Comparison of ENCODE assay signal across 12 mouse cellular contexts in genomic region chr17:79771727-79772126, GRCm38 (mm10). TPM values are rescaled to one million over a fixed set of nuclear protein-coding genes. Genes with fewer than 3 reads are reported as not detected.
DNase-seq lines count a peak whose midpoint lies in the region; ATAC-seq lines count a peak whose summit lies in the region.
"Had no signal": no experiment of that assay in that cellular context is flagged by ENCODE, and none has a peak within 500 bp of the region (broad histone marks: within the 10 kb centered on the region; RNA-seq: fewer than 3 reads in every experiment).

No protein-coding gene starts in this region.

- H3K27ac ChIP-seq in heart, embryonic 15.5 days, result no peak overlapping the region
- H3K27ac ChIP-seq in embryonic facial prominence, embryonic 10.5 days (replicated peaks), result peak overlapping the region; percentile 51
- H3K27ac ChIP-seq in hindbrain, embryonic 13.5 days, result no peak overlapping the region
- H3K27ac ChIP-seq: stomach, postnatal 0 days had no signal

- ATAC-seq in heart, embryonic 15.5 days (replicated peaks; ENCODE audit: insufficient number of reproducible peaks, insufficient read depth, low FRiP score, low read depth), result no peak
- ATAC-seq in hindbrain, embryonic 13.5 days (ENCODE audit: low FRiP score), result peak; percentile 71; the same call in 1 of the 2 replicates

- H3K27me3 ChIP-seq in heart, embryonic 15.5 days, result no peaks in the 10 kb centered on the region
- H3K27me3 ChIP-seq in embryonic facial prominence, embryonic 10.5 days (replicated peaks; ENCODE audit: low read depth, poor library complexity, severe bottlenecking), result no peaks in the 10 kb centered on the region
- no peaks in the 10 kb centered on the region for H3K27me3 ChIP-seq in hindbrain, embryonic 13.5 days

- DNase-seq in heart, adult 9 months (ENCODE audit: low spot score in 2 of 2), result no peak
- DNase-seq in embryonic facial prominence, embryonic 10.5 days (ENCODE audit: low spot score), result peak; percentile 55
- DNase-seq in neural tube, embryonic 10.5 days (ENCODE audit: extremely low spot score, low spot score), result peak; percentile 22
- no peak for DNase-seq in layer of hippocampus, adult 9-11 months
- DNase-seq in lung, postnatal 14 days, result no peak
- no peak for DNase-seq in adrenal gland, adult 8-10 months
- DNase-seq: cerebellum, adult 9-11 months; gastrocnemius, postnatal 36 days; lung, adult 18-20 months had no signal

- H3K4me3 ChIP-seq in heart, embryonic 15.5 days, result no peak overlapping the region
- peak overlapping the region; percentile 11; the same call in 1 of the 2 replicates for H3K4me3 ChIP-seq in embryonic facial prominence, embryonic 10.5 days
- no peak overlapping the region for H3K4me3 ChIP-seq in hindbrain, embryonic 13.5 days

- no peaks in the 10 kb centered on the region for H3K36me3 ChIP-seq in heart, embryonic 15.5 days
- no peaks in the 10 kb centered on the region for H3K36me3 ChIP-seq in embryonic facial prominence, embryonic 10.5 days (replicated peaks)
- no peaks in the 10 kb centered on the region for H3K36me3 ChIP-seq in hindbrain, embryonic 13.5 days

- H3K9ac ChIP-seq in heart, embryonic 15.5 days, result no peak overlapping the region
- no peak overlapping the region for H3K9ac ChIP-seq in hindbrain, embryonic 13.5 days

- no peaks in the 10 kb centered on the region for H3K4me1 ChIP-seq in heart, embryonic 15.5 days (replicated peaks)
- peaks cover 24% of the 10 kb centered on the region for H3K4me1 ChIP-seq in embryonic facial prominence, embryonic 10.5 days
- peaks cover 6% of the 10 kb centered on the region for H3K4me1 ChIP-seq in hindbrain, embryonic 13.5 days (replicated peaks)

- 46% methylated on average over 10 of the region's 10 CpGs for WGBS in heart, embryonic 15.5 days
- 16% methylated on average over 10 of the region's 10 CpGs for whole genome bisulfite sequencing in embryonic facial prominence, embryonic 10.5 days
- WGBS in hindbrain, embryonic 13.5 days, result 9% methylated on average over 10 of the region's 10 CpGs

- 0 out of 2 replicates have a peak overlapping the region, but pooled peaks have one; percentile 12 for H3K4me2 ChIP-seq in heart, embryonic 15.5 days
- peak overlapping the region; percentile 15; the same call in 1 of the 2 replicates for H3K4me2 ChIP-seq in hindbrain, embryonic 13.5 days

- no peaks in the 10 kb centered on the region for H3K9me3 ChIP-seq in heart, embryonic 15.5 days (replicated peaks)
- H3K9me3 ChIP-seq in embryonic facial prominence, embryonic 10.5 days, result no peaks in the 10 kb centered on the region
- no peaks in the 10 kb centered on the region for H3K9me3 ChIP-seq in hindbrain, embryonic 13.5 days

RNA-seq across cellular contexts. Expression of gene Cyp1b1, which starts 56.9 kb away (rescaled TPM):
- 1.7 and 4.5 TPM in 2 replicates for polyA plus RNA-seq in heart, embryonic 15.5 days (2015; fragmentation: Nextera tagmentation; extraction: Ambion mirVana)
- polyA plus RNA-seq in embryonic facial prominence, embryonic 10.5 days (2016; fragmentation: Nextera tagmentation; extraction: Ambion mirVana), result 4.0 and 6.1 TPM in 2 replicates
- 9.3 and 10.6 TPM in 2 replicates for polyA plus RNA-seq in hindbrain, embryonic 13.5 days (2015; fragmentation: Nextera tagmentation; extraction: Ambion mirVana)
- total RNA-seq in adrenal gland, adult 8-10 months (2022), result 10 to 100 TPM; 35.6 to 48.3 (median 38.9) TPM

Comparison
In these comparisons a context has a peak if more than half of its experiments do, and no peak if none do; other contexts are left out.
1. DNase-seq: peak in embryonic facial prominence, embryonic 10.5 days (single experiment) and neural tube, embryonic 10.5 days (single experiment); none in heart, adult 9 months (0 of 2), layer of hippocampus, adult 9-11 months (single experiment), lung, postnatal 14 days (single experiment) and adrenal gland, adult 8-10 months (single experiment).